27 mouse cellular contexts compared by ENCODE assay signal in the genomic region with DNA sequence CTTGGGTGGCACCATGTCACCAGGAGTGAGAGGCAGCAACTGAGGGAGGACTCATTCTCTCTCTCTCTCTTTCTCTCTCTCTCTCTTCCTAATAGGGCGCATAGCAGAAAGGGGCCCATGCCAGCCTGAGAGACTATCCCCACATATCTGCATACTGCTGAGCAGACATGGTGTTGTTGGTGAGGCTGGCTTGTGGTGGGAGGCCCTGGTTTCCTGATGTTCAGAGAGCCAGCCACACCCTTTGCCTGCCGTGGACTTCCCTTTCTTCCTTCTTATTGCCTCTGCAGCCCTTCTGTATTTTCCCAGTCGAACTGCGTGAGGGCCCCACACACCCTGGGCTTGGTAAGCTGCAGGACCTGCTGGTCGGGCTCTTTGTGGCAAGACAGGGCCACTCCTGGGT. TPM values are rescaled to one million over a fixed set of nuclear protein-coding genes. Genes with fewer than 3 reads are reported as not detected.
A peak's percentile ranks its signal among the peaks of the same experiment; 100 is the strongest.
DNase-seq lines count a peak whose midpoint lies in the region; ATAC-seq lines count a peak whose summit lies in the region.
"Had no signal": no experiment of that assay in that cellular context is flagged by ENCODE, and none has a peak within 500 bp of the region (broad histone marks: within the 10 kb centered on the region; RNA-seq: fewer than 3 reads in every experiment).

No protein-coding gene starts in this region.

- no peaks in the 10 kb centered on the region for H3K27me3 ChIP-seq in liver, embryonic 11.5 days (replicated peaks; ENCODE audit: control insufficient read depth, insufficient read depth, low read length)
- peaks cover 5% of the 10 kb centered on the region for H3K27me3 ChIP-seq in liver, embryonic 12.5 days (replicated peaks)
- H3K27me3 ChIP-seq: forebrain, embryonic 15.5 days; heart, embryonic 15.5 days; neural tube, embryonic 12.5 days had no signal

- no peaks in the 10 kb centered on the region for H3K9me3 ChIP-seq in liver, embryonic 11.5 days (ENCODE audit: control insufficient read depth, low read length)
- no peaks in the 10 kb centered on the region for H3K9me3 ChIP-seq in liver, embryonic 12.5 days (replicated peaks)
- H3K9me3 ChIP-seq: embryonic facial prominence, embryonic 10.5 days; forebrain, embryonic 15.5 days; heart, embryonic 15.5 days; hindbrain, embryonic 10.5 days; liver, embryonic 15.5 days; neural tube, embryonic 12.5 days had no signal

- no peak overlapping the region for H3K27ac ChIP-seq in liver, embryonic 11.5 days (ENCODE audit: low read depth, low read length)
- H3K27ac ChIP-seq in liver, embryonic 12.5 days, result peak overlapping the region; percentile 13; the same call in 1 of the 2 replicates
- H3K27ac ChIP-seq: embryonic facial prominence, embryonic 10.5 days; forebrain, embryonic 15.5 days; heart, adult 2 months; heart, embryonic 15.5 days; hindbrain, embryonic 10.5 days; liver, embryonic 15.5 days; neural tube, embryonic 12.5 days had no signal

- H3K4me2 ChIP-seq in liver, embryonic 11.5 days, result peak overlapping the region; percentile 11; the same call in 1 of the 2 replicates
- no peak overlapping the region for H3K4me2 ChIP-seq in liver, embryonic 12.5 days
- H3K4me2 ChIP-seq: forebrain, embryonic 15.5 days; heart, embryonic 15.5 days; liver, embryonic 15.5 days; neural tube, embryonic 12.5 days had no signal

- WGBS in liver, embryonic 11.5 days, result 44% methylated on average over 5 of the region's 5 CpGs
- WGBS in liver, embryonic 12.5 days (ENCODE audit: insufficient replicate concordance), result 15% methylated on average over 5 of the region's 5 CpGs

- H3K4me3 ChIP-seq in liver, embryonic 11.5 days (ENCODE audit: low read depth, low read length), result no peak overlapping the region
- no peak overlapping the region for H3K4me3 ChIP-seq in liver, embryonic 12.5 days
- H3K4me3 ChIP-seq: embryonic facial prominence, embryonic 10.5 days; forebrain, embryonic 15.5 days; heart, adult 2 months; heart, embryonic 15.5 days; hindbrain, embryonic 10.5 days; liver, embryonic 15.5 days; neural tube, embryonic 12.5 days had no signal

- H3K9ac ChIP-seq in liver, embryonic 11.5 days (ENCODE audit: low read depth, low read length), result no peak overlapping the region
- no peak overlapping the region for H3K9ac ChIP-seq in liver, embryonic 12.5 days
- H3K9ac ChIP-seq: forebrain, embryonic 15.5 days; heart, embryonic 15.5 days; liver, embryonic 15.5 days; neural tube, embryonic 12.5 days had no signal

- H3K36me3 ChIP-seq in liver, embryonic 11.5 days (ENCODE audit: control insufficient read depth, insufficient read depth, low read length), result peaks cover 3% of the 10 kb centered on the region; the same call in 1 of the 2 replicates
- H3K36me3 ChIP-seq in liver, embryonic 12.5 days, result peaks cover 22% of the 10 kb centered on the region; the same call in 1 of the 2 replicates
- H3K36me3 ChIP-seq: liver, embryonic 15.5 days had no signal

- ATAC-seq in liver, embryonic 11.5 days (replicated peaks; ENCODE audit: low FRiP score), result no peak
- no peak for ATAC-seq in liver, embryonic 12.5 days
- ATAC-seq in monocyte, adult 5-6 weeks (replicated peaks; ENCODE audit: insufficient number of reproducible peaks, low FRiP score, low TSS enrichment, poor library complexity, severe bottlenecking), result peak; percentile 48
- ATAC-seq: forebrain, embryonic 15.5 days; hindbrain, embryonic 16.5 days; intestine, postnatal 0 days; lung, postnatal 0 days had no signal

- H3K4me1 ChIP-seq in liver, embryonic 11.5 days (replicated peaks; ENCODE audit: control insufficient read depth, insufficient read depth, low read length), result peaks cover 8% of the 10 kb centered on the region; the same call in 1 of the 2 replicates
- H3K4me1 ChIP-seq in liver, embryonic 12.5 days, result peaks cover 42% of the 10 kb centered on the region
- H3K4me1 ChIP-seq: neural tube, embryonic 12.5 days had no signal

- no peak for DNase-seq in liver, embryonic 11.5 days (ENCODE audit: low spot score)
- DNase-seq in liver (no peak), MEL-GATA-1-ER (ENCODE audit: extremely low read depth, low read depth) (peak; percentile 65)
- DNase-seq in kidney, postnatal 36 days, result no peak
- DNase-seq in ovary, postnatal 14 days (ENCODE audit: low spot score), result no peak
- DNase-seq: adrenal gland, postnatal 25 days; cerebellum, adult 9-11 months; gastrocnemius, postnatal 10 days; heart, adult 2 months; kidney, postnatal 4 days; layer of hippocampus, adult 9-11 months; midbrain, embryonic 14.5 days; retina, postnatal 1 day; thymus, postnatal 36 days had no signal

RNA-seq across cellular contexts. Expression of gene Capn15, which starts 4.7 kb away (rescaled TPM):
- polyA plus RNA-seq in liver, embryonic 11.5 days (2014; fragmentation: Nextera tagmentation; extraction: Ambion mirVana), result 23.0 and 27.4 TPM in 2 replicates
- 20.4 and 21.3 TPM in 2 replicates for polyA plus RNA-seq in liver, embryonic 12.5 days (2016; fragmentation: Nextera tagmentation; extraction: Ambion mirVana)
- total RNA-seq in monocyte, adult 5-6 weeks (2017), result 2.3 to 6.6 TPM (median 6.1 TPM) in 3 replicates

RNA-seq across cellular contexts. Expression of gene A930017K11Rik, which starts 38.0 kb away (rescaled TPM):
- 0.68 and 0.85 TPM in 2 replicates for polyA plus RNA-seq in liver, embryonic 11.5 days (2014; fragmentation: Nextera tagmentation; extraction: Ambion mirVana)
- 0.36 and 0.49 TPM in 2 replicates for polyA plus RNA-seq in liver, embryonic 12.5 days (2016; fragmentation: Nextera tagmentation; extraction: Ambion mirVana)
- not detected in 3 replicates for total RNA-seq in monocyte, adult 5-6 weeks (2017)
- total RNA-seq: adrenal gland, postnatal 25 days; gastrocnemius, postnatal 10 days had no signal
- polyA plus RNA-seq: lung, postnatal 0 days; spleen, adult 2 months had no signal

RNA-seq across cellular contexts. Expression of gene Nhlrc4, which starts 45.6 kb away (rescaled TPM):
- polyA plus RNA-seq in liver, embryonic 11.5 days (2014; fragmentation: Nextera tagmentation; extraction: Ambion mirVana), result 0.85 and 1.4 TPM in 2 replicates
- polyA plus RNA-seq in liver, embryonic 12.5 days (2016; fragmentation: Nextera tagmentation; extraction: Ambion mirVana), result 5.0 and 7.3 TPM in 2 replicates
- not detected in 3 replicates for total RNA-seq in monocyte, adult 5-6 weeks (2017)
- total RNA-seq: adrenal gland, postnatal 25 days; gastrocnemius, postnatal 10 days; megakaryocyte-erythroid progenitor cell, adult 5-6 weeks had no signal
- polyA plus RNA-seq: forebrain, embryonic 15.5 days; intestine, postnatal 0 days had no signal

RNA-seq across cellular contexts. Expression of gene Pigq, which starts 45.6 kb away (rescaled TPM):
- 137 and 139 TPM in 2 replicates for polyA plus RNA-seq in liver, embryonic 11.5 days (2014; fragmentation: Nextera tagmentation; extraction: Ambion mirVana)
- 161 and 171 TPM in 2 replicates for polyA plus RNA-seq in liver, embryonic 12.5 days (2016; fragmentation: Nextera tagmentation; extraction: Ambion mirVana)
- 13.5 to 34.1 TPM (median 18.4 TPM) in 3 replicates for total RNA-seq in monocyte, adult 5-6 weeks (2017)
